Comparison of ENCODE assay signal across 8 mouse cellular contexts in the genomic region with DNA sequence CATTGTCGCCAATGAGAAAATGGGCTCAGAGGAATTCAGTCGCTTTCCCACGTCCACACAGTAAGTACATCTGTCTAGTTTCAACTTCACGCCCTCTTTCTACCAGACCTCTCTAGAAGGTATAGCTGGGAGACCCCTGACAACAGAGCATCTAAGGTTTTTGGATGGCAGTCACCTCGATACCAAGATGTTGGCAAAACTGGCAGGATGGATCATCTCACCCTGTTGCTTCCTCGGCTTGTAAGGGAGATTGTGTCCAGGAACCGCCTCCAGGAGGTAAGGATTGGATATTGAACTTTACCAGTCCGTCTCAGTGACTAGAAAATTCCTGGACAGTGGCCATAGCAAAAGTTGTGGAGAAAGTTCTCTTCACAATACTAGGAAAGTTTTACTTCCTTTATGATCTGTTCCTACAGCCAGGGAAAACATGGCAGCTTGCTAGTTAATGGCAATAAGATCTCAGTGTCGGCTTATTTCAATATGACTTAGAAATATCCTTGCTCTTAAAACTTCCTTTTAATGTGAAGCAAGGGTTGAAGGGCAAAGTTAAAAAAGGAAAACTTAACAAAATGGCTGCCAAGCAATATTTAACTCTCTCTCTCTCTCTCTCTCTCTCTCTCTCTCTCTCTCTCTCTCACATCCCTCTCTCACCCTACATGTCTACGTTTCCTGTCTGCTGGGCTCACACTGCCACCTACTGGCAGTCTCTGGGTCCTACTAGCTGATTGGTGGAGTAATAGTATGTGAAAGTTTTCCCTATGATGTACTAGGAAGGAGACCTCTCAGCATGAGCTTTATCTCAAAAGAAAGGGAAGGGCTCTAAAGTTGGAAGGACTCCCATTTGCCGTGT. TPM values are rescaled to one million over a fixed set of nuclear protein-coding genes. Genes with fewer than 3 reads are reported as not detected.
DNase-seq lines count a peak whose midpoint lies in the region; ATAC-seq and TF ChIP-seq lines count a peak whose summit lies in the region.

No protein-coding gene starts in this region.

- no peak overlapping the region for H3K4me2 ChIP-seq in hindbrain, embryonic 12.5 days (replicated peaks)
- H3K4me2 ChIP-seq in lung, postnatal 0 days (replicated peaks; ENCODE audit: low read depth, low read length) = no peak overlapping the region

- peaks cover 16% of the 10 kb centered on the region for H3K4me1 ChIP-seq in hindbrain, embryonic 12.5 days
- peaks cover 3% of the 10 kb centered on the region; the same call in 1 of the 2 replicates for H3K4me1 ChIP-seq in lung, postnatal 0 days (ENCODE audit: insufficient read depth, low read depth, low read length)

- peak; percentile 97 for TF ChIP-seq CTCF in lung, postnatal 0 days (IDR thresholded peaks at IDR 0.05)

- DNase-seq in Muller cell, postnatal 12 days (ENCODE audit: inconsistent ontology term) = peak; percentile 82
- DNase-seq in cerebellum, postnatal 10 days = peak; percentile 93 to 94
- peak; percentile 79 to 92 for DNase-seq in frontal cortex, postnatal 14 days (ENCODE audit: low spot score in 2 of 2)
- peak; percentile 92 to 93 for DNase-seq in layer of hippocampus, postnatal 10 days (ENCODE audit: low spot score in 2 of 2)
- peak; percentile 93 for DNase-seq in lung, postnatal 0 days (ENCODE audit: low spot score)
- peak; percentile 82 for DNase-seq in ovary, postnatal 36 days (ENCODE audit: low spot score)
- peak; percentile 92 for DNase-seq in thymus, postnatal 14 days

- no peaks in the 10 kb centered on the region for H3K27me3 ChIP-seq in hindbrain, embryonic 12.5 days
- no peaks in the 10 kb centered on the region for H3K27me3 ChIP-seq in lung, postnatal 0 days (replicated peaks; ENCODE audit: insufficient read depth, low read length)

- H3K36me3 ChIP-seq in hindbrain, embryonic 12.5 days = no peaks in the 10 kb centered on the region
- H3K36me3 ChIP-seq in lung, postnatal 0 days (ENCODE audit: insufficient read depth, low read length) = no peaks in the 10 kb centered on the region

- 0 out of 2 replicates have a peak, but pooled peaks have one; percentile 27 for ATAC-seq in hindbrain, embryonic 12.5 days (ENCODE audit: low FRiP score)
- peak; percentile 61 for ATAC-seq in lung, postnatal 0 days

- no peak overlapping the region for H3K4me3 ChIP-seq in hindbrain, embryonic 12.5 days
- no peak overlapping the region for H3K4me3 ChIP-seq in lung, postnatal 0 days (ENCODE audit: low read depth, low read length)

- no peak overlapping the region for H3K27ac ChIP-seq in hindbrain, embryonic 12.5 days
- peak overlapping the region; percentile 54 for H3K27ac ChIP-seq in lung, postnatal 0 days (ENCODE audit: low read length)

- no peaks in the 10 kb centered on the region for H3K9me3 ChIP-seq in hindbrain, embryonic 12.5 days (replicated peaks)
- H3K9me3 ChIP-seq in lung, postnatal 0 days (ENCODE audit: low read length) = no peaks in the 10 kb centered on the region

- peak; percentile 78 for TF ChIP-seq EP300 in lung, postnatal 0 days (IDR thresholded peaks at IDR 0.05)

- H3K9ac ChIP-seq in hindbrain, embryonic 12.5 days = no peak overlapping the region
- H3K9ac ChIP-seq in lung, postnatal 0 days (replicated peaks; ENCODE audit: low read depth) = no peak overlapping the region

- 69% methylated on average over 11 of the region's 11 CpGs for WGBS in hindbrain, embryonic 12.5 days
- 63% methylated on average over 11 of the region's 11 CpGs for WGBS in lung, postnatal 0 days

RNA-seq across cellular contexts. Expression of a gene that starts 1.7 kb away (rescaled TPM):
- polyA plus RNA-seq in hindbrain, embryonic 12.5 days (2016; fragmentation: Nextera tagmentation; extraction: Ambion mirVana) = 193 and 201 TPM in 2 replicates
- total RNA-seq in layer of hippocampus, postnatal 10 days (2021) = 10 to 100 TPM; 54.7 to 59.4 TPM
- polyA plus RNA-seq in lung, postnatal 0 days (2015; fragmentation: Nextera tagmentation; extraction: Ambion mirVana) = 87.4 and 96.3 TPM in 2 replicates

RNA-seq across cellular contexts. Expression of a gene that starts 7.1 kb away (rescaled TPM):
- 0.72 and 1.2 TPM in 2 replicates for polyA plus RNA-seq in hindbrain, embryonic 12.5 days (2016; fragmentation: Nextera tagmentation; extraction: Ambion mirVana)
- total RNA-seq in layer of hippocampus, postnatal 10 days (2021) = 10 to 100 TPM; 14.5 to 15.0 TPM
- not detected in 2 replicates for polyA plus RNA-seq in lung, postnatal 0 days (2015; fragmentation: Nextera tagmentation; extraction: Ambion mirVana)

RNA-seq across cellular contexts. Expression of a gene that starts 38.5 kb away (rescaled TPM):
- 10.7 and 13.1 TPM in 2 replicates for polyA plus RNA-seq in hindbrain, embryonic 12.5 days (2016; fragmentation: Nextera tagmentation; extraction: Ambion mirVana)
- total RNA-seq in layer of hippocampus, postnatal 10 days (2021) = 10 to 100 TPM; 36.9 to 37.2 TPM
- 4.6 TPM in 2 replicates for polyA plus RNA-seq in lung, postnatal 0 days (2015; fragmentation: Nextera tagmentation; extraction: Ambion mirVana)

RNA-seq across cellular contexts. Expression of a gene that starts 53.4 kb away (rescaled TPM):
- polyA plus RNA-seq in hindbrain, embryonic 12.5 days (2016; fragmentation: Nextera tagmentation; extraction: Ambion mirVana) = 5.0 and 5.6 TPM in 2 replicates
- 10 to 100 TPM; 10.6 to 11.2 TPM for total RNA-seq in layer of hippocampus, postnatal 10 days (2021)
- polyA plus RNA-seq in lung, postnatal 0 days (2015; fragmentation: Nextera tagmentation; extraction: Ambion mirVana) = 4.8 and 4.9 TPM in 2 replicates

RNA-seq across cellular contexts. Expression of a gene that starts 55.0 kb away (rescaled TPM):
- polyA plus RNA-seq in hindbrain, embryonic 12.5 days (2016; fragmentation: Nextera tagmentation; extraction: Ambion mirVana) = 0.33 and 0.37 TPM in 2 replicates
- total RNA-seq in layer of hippocampus, postnatal 10 days (2021) = not detected
- 0.33 and 0.45 TPM in 2 replicates for polyA plus RNA-seq in lung, postnatal 0 days (2015; fragmentation: Nextera tagmentation; extraction: Ambion mirVana)
